Mouse (Mus musculus) cerebellum, adult 2 months (tissue): ENCODE data around the gene Zdhhc3. TPM values are rescaled to one million over a fixed set of nuclear protein-coding genes. Genes with fewer than 3 reads are reported as not detected.
A peak's percentile ranks its signal among the peaks of the same experiment; 100 is the strongest.

ENCODE experiments used
- DNase-seq, 2 experiments: peaks; one replicate each; pipeline ENCODE4 v3.0.0; 2021
- H3K27ac ChIP-seq: fragments of 200-500 bp; 2 replicates; pipeline ENCODE4 v1.5.1; 2012; ENCODE audit warnings: low read length, control low read depth, inconsistent platforms; ENCODE audit not compliant: insufficient read depth
- H3K27me3 ChIP-seq: fragments of 200-500 bp; 2 replicates; pipeline ENCODE4 v1.6.1; 2012; ENCODE audit warnings: inconsistent platforms, mild to moderate bottlenecking, low read length, moderate library complexity; ENCODE audit not compliant: control insufficient read depth, insufficient read depth
- H3K4me1 ChIP-seq: fragments of 200-500 bp; 2 replicates; pipeline ENCODE4 v1.6.1; 2011; ENCODE audit warnings: low read length; ENCODE audit not compliant: control insufficient read depth, insufficient read depth
- H3K4me3 ChIP-seq: fragments of 200-500 bp; replicated peaks from 2 replicates; pipeline ENCODE3; 2011; ENCODE audit warnings: mild to moderate bottlenecking, low read depth, low read length, control low read depth; ENCODE audit not compliant: insufficient read depth
- CTCF ChIP-seq: fragments of 200-500 bp; IDR thresholded peaks from 2 replicates; pipeline ENCODE4 v1.5.1; 2011; ENCODE audit warnings: low read depth, mild to moderate bottlenecking, control low read depth, low read length, moderate library complexity, borderline replicate concordance; ENCODE audit not compliant: insufficient read depth
- POLR2A ChIP-seq: fragments of 200-500 bp; IDR thresholded peaks from 2 replicates; pipeline ENCODE4 v1.6.1; 2011; ENCODE audit warnings: low read length, control low read depth, borderline replicate concordance; ENCODE audit not compliant: insufficient read depth
- WGBS: fragments of 180-500 bp; shearing (Covaris S2); methylation state at CpG from one replicate; pipeline ENCODE4 v1.1.7; 2018; 5-methylcytosine and 5-hydroxymethylcytosine counted together
- polyA plus RNA-seq: library from polyadenylated mRNA; depleted of rRNA; stranded (reverse); fragments of >200 nt; gene quantifications from 2 replicates; pipeline ENCODE4 v1.2.3, GENCODE M21; 2012

Zdhhc3 gene
- polyA plus RNA-seq, 1 experiment: 85.9 TPM

DNA sequence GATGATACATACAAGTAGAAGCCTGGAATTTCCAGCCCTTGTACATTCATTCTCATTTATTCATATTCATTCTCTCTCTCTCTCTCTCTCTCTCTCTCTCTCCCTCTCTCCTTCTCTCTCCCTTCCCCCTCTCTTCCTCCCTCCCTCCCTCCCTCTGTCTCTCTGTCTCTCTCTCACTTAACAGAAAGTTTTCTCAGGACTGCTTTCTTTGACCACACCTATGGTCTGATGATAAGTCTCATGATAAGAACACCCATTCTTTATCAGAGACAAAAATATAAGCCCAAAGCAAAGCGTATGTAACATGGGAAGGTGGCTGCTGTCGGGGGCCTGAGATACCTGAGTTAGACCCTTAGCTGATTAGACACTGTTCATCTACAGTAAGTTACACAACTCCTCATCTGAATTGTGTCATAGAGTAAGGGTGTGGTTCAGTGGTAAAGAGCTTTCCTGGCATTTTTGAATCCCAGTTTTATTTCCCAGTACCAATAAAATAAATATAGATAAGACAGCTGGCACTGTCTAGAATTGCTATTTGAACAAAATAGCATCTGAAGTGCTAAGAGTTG, 11.5 kb upstream of the Zdhhc3 start:
- no peak for DNase-seq
- H3K4me1 ChIP-seq: no peaks in the 10 kb centered on the region
- H3K4me3 ChIP-seq: no peak overlapping the region
- H3K27me3 ChIP-seq: no peaks in the 10 kb centered on the region
- TF ChIP-seq POLR2A: no peak
- 92% methylated on average over 2 of the region's 2 CpGs for WGBS
- no peak overlapping the region for H3K27ac ChIP-seq

DNA sequence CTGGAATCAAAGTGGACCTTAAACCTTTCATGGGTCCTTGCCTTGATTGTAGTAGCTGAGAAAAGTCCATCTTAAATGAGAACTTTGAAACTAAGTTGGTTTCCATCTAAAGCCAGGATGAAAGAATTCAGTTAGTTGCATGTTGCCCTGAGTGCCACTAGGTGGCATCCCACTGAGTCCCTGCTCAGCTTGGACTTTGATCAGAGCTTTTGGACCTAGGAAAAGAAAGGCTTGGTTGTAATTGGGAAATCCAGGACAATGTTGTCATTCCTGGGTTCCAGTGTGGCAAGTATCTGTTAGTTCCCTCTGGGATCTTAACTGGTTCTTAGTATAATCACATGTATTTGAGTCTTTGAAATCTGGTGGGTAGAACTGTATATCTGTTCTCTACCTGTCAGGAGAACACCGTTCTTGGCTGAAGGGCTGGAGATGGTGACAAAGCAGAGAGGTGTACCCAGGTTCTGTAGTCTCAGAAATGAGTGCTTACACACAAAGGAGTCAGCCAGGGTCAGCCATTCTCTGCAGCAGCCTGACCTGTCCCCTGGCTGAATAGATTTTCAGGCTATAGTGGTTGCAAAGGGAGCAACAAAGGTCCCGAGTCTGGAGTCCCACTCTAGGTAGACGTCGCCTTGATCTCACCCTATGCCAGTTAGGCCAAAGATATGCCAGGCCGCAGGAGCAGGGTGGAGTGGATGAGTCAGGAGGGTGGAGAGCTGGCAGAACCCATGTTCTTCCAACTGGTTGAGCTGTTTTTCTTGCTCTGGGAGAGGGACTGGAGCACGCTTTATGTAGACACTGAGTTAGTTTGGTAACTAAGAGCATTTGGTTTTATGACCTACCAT, 10.8 kb upstream of the Zdhhc3 start:
- H3K27me3 ChIP-seq: no peaks in the 10 kb centered on the region
- DNase-seq: no peak
- H3K4me1 ChIP-seq: no peaks in the 10 kb centered on the region
- no peak overlapping the region for H3K4me3 ChIP-seq
- no peak for TF ChIP-seq POLR2A
- peak; percentile 67 for TF ChIP-seq CTCF
- 95% methylated on average over 6 of the region's 6 CpGs for WGBS
- no peak overlapping the region for H3K27ac ChIP-seq

- DNase-seq: no peak
- no peaks in the 10 kb centered on the region for H3K4me1 ChIP-seq
- TF ChIP-seq CTCF (no peak), POLR2A (no peak)
- H3K27me3 ChIP-seq: no peaks in the 10 kb centered on the region
- 80% methylated on average over 3 of the region's 3 CpGs for WGBS
- no peak overlapping the region for H3K27ac ChIP-seq
- no peak overlapping the region for H3K4me3 ChIP-seq
Measured at GRCm38 (mm10) chr9:123123017-123123416, 10.0 kb upstream of the Zdhhc3 start.

GRCm38 (mm10) chr9:123115566-123115965, 2.6 kb upstream of the Zdhhc3 start:
- 100% methylated on average over 1 of the region's 1 CpGs for WGBS
- no peak overlapping the region for H3K4me3 ChIP-seq
- H3K4me1 ChIP-seq: no peaks in the 10 kb centered on the region; the same call in 1 of the 2 replicates
- H3K27me3 ChIP-seq: no peaks in the 10 kb centered on the region
- no peak for TF ChIP-seq POLR2A
- no peak for TF ChIP-seq CTCF
- no peak for DNase-seq
- no peak overlapping the region for H3K27ac ChIP-seq

- whole genome bisulfite sequencing: 41% methylated on average over 6 of the region's 6 CpGs
Measured at GRCm38 (mm10) chr9:123113931-123114330, 926 bp upstream of the Zdhhc3 start.

GRCm38 (mm10) chr9:123111751-123112221, 1.2 kb downstream of the Zdhhc3 start:
- TF ChIP-seq POLR2A: no peak
- no peak for TF ChIP-seq CTCF
- Histone ChIP-seq H3K4me3 (peak overlapping the region; percentile 67), H3K27me3 (no peaks in the 10 kb centered on the region), H3K4me1 (no peaks in the 10 kb centered on the region; the same call in 1 of the 2 replicates), H3K27ac (no peak overlapping the region)
- WGBS: 57% methylated on average over 8 of the region's 8 CpGs
- DNase-seq: no peak

More at GRCm38 (mm10) chr9:123113931-123114330, 926 bp upstream of the Zdhhc3 start:
- DNase-seq: peak in 1 of 2 experiments; percentile 21
- no peaks in the 10 kb centered on the region for H3K27me3 ChIP-seq
- no peak overlapping the region for H3K27ac ChIP-seq
- H3K4me3 ChIP-seq: peak overlapping the region; percentile 67
- H3K4me1 ChIP-seq: no peaks in the 10 kb centered on the region; the same call in 1 of the 2 replicates
- no peak for TF ChIP-seq POLR2A
- TF ChIP-seq CTCF: no peak

- Histone ChIP-seq H3K27me3 (no peaks in the 10 kb centered on the region), H3K4me3 (no peak overlapping the region), H3K4me1 (no peaks in the 10 kb centered on the region), H3K27ac (no peak overlapping the region)
- WGBS: 87% methylated on average over 7 of the region's 7 CpGs
- TF ChIP-seq CTCF (no peak), POLR2A (no peak)
- DNase-seq: no peak
Measured at GRCm38 (mm10) chr9:123109188-123109587, 3.8 kb downstream of the Zdhhc3 start.

GRCm38 (mm10) chr9:123107186-123107585, 5.8 kb downstream of the Zdhhc3 start:
- Histone ChIP-seq H3K27ac (no peak overlapping the region), H3K4me3 (no peak overlapping the region), H3K27me3 (no peaks in the 10 kb centered on the region), H3K4me1 (no peaks in the 10 kb centered on the region)
- no peak for DNase-seq
- 91% methylated on average over 4 of the region's 4 CpGs for WGBS
- TF ChIP-seq CTCF: no peak
- TF ChIP-seq POLR2A: no peak
